Mouse (Mus musculus) adrenal gland, postnatal 4 days (tissue): ENCODE measurements around the gene Ddx31. TPM values are rescaled to one million over a fixed set of nuclear protein-coding genes. Genes with fewer than 3 reads are reported as not detected.

Source experiments
- DNase-seq, 2 experiments: peaks; one replicate each; pipeline ENCODE4 v3.0.0; 2021 to 2022; ENCODE audit warnings: low spot score in 2 of 2, mixed read lengths in 2 of 2
- long read RNA-seq, 2 experiments: library from polyadenylated mRNA; stranded (forward); transcript quantifications; one replicate each; pipeline ENCODE4 v2.0.0; 2021
- total RNA-seq, 2 experiments: library from RNA; stranded (reverse); gene quantifications; 2 replicates each; pipeline ENCODE4 v1.2.3; 2021

Gene Ddx31
- total RNA-seq: 10 to 100 TPM in 1 of 2 experiments, 1 to 10 TPM in 1; 9.4 to 10.8 TPM
- long read RNA-seq, experiment 1, partial matches to known transcripts: 3 of 10 reads
- long read RNA-seq, experiment 1, other reads (novel, unspliced or antisense): 3 of 10 reads
- long read RNA-seq, experiment 2, transcript Ddx31-201 (20 exons, 3,271 nt): major isoform, 6 of 8 reads
- long read RNA-seq, experiment 2, partial matches to known transcripts: 1 of 8 reads
- long read RNA-seq, experiment 2, other reads (novel, unspliced or antisense): 1 of 8 reads

DNA sequence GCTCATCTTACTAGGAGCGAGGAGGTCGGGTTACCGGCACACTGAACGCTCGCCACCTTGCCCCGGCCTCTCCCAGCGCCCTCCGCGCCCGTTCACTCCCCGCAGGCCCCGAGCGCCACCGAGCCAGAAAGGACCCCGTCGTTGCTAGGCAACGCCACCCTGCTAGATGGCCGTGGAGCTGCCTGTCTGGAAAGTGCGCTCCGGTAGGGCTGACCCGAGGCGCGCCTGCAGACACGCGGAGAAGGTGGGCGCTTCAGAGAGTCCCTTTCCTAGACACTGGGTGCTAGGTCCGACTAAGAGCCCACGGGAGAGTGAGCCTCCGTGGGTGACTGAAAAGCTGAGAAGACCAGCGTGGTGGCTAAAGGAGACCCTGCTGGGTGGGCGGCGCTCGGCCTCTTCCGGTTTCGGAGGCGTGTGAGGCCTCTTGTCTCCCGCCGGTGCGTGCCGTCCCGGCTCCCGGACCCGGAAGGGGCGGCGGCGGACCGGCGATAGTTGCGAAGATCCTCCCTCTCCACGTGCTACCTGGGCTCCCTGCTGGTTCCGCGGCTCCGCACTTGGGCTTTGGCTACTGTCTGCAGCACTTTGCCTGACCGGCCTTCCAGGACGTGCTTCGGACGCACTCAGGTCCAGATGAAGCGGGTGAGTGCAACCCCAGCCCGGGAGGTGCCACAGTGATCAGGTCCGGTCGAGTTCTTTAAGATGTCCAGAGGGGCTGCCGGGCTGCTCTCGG lies at the start of gene Ddx31, which contains the start of gene Gtf3c4:
TSS of gene Ddx31 (plus strand) at position 185 of the 730 bp plus-strand sequence.
TSS of gene Gtf3c4 (minus strand) at position 139 of the 730 bp plus-strand sequence.
- DNase-seq: peak; percentile 88 to 93

GRCm38 (mm10) chr2:28792931-28793610 lies 47.1 kb upstream of the Ddx31 start:
- DNase-seq: no peak

GRCm38 (mm10) chr2:28794623-28795022 lies 45.6 kb upstream of the Ddx31 start:
- DNase-seq: no peak

DNA sequence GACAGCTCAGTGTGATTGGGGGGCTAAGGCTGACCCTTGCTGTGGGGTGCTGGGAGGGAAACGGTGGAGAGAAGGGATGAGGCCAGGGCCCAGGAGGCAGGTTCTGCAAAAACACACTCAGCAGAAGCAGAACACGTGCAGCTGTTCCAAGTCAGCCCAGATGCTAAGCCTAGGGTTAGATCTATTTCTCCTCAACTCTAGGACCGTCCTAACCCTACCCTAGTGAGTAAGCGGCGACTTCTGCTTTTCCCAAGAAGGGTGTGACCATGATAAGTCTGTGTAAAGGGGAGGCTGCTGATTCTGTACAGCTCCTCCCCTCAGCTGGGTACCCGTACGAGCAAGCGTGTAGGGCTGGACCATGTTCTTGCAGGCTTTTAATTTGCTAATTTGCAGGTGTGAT lies 43.9 kb upstream of the Ddx31 start:
- DNase-seq: no peak

DNA sequence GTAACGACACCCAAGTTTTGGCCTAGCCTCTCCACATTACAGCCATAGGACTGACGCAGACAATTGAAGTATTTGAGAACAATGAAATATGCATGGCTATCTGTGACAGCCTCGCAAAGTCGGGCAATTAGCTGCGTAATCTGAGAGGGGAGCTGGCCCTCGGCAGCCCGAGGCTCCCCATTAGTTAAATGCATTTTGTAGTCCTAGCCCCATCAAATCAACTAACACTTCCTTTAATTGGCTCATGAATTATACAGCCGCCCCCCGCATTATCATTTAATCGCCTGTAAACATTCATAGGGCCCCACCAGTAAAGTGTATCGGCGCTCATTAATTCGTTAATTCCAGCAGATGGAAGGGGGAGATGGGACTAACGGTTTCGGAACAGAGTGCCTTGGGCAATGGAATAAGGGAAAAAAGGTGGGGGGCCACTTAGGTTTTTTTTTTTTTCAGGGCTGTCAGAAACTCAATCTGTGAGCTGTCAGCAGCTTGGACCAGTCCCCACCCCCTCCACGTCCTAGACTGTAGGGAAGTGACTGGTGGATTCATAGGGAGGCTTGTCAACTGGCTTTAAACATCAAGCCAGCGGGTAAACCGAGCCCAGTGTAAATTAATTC lies 42.6 kb upstream of the Ddx31 start:
- no peak for DNase-seq

DNA sequence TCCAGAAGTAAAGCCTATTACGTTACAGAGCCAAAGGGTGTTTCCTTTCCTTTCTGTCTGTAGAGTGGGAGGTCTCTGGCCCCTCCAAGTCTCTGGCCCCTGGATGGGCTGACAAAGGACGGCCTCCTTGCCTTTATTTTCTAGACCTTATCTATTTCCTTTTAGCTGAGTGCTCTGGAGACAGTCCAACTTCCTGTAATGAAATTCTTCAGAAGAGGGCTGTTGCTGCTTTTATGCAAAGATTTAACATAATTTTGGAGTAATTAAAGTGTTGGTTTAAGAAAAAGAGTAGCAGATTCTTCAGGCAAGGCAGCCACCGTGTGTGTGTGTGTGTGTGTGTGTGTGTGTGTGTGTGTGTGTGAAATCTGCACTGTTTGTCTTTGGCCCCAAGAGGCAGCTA lies 41.8 kb upstream of the Ddx31 start:
- no peak for DNase-seq

- no peak for DNase-seq
Measured at GRCm38 (mm10) chr2:28799575-28799974, 40.6 kb upstream of the Ddx31 start.

DNA sequence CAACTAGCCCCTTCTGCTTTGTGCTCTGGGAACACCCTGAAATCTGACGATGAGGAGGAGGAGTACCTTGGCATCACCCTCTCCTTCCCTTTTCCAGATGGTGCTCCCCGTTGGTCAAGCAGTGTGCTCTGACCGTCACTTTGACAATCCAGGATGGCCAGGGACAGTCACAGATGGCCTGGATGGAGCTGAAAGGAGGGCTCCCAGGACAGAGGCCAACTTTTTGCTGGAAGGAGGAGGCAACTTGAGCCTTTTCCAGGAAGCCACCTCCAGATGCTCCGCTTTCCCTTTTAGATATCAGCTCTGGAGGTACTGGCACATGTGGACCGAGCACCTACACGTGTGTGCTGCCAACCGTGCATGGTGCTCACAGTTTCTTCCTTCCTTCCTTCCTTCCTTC lies 36.8 kb upstream of the Ddx31 start:
- DNase-seq: no peak

- no peak for DNase-seq
Measured at GRCm38 (mm10) chr2:28808841-28809240, 31.4 kb upstream of the Ddx31 start.

GRCm38 (mm10) chr2:28810260-28811013 lies 29.8 kb upstream of the Ddx31 start:
- no peak for DNase-seq

- DNase-seq: no peak
Measured at GRCm38 (mm10) chr2:28818866-28819265, 21.3 kb upstream of the Ddx31 start.

DNA sequence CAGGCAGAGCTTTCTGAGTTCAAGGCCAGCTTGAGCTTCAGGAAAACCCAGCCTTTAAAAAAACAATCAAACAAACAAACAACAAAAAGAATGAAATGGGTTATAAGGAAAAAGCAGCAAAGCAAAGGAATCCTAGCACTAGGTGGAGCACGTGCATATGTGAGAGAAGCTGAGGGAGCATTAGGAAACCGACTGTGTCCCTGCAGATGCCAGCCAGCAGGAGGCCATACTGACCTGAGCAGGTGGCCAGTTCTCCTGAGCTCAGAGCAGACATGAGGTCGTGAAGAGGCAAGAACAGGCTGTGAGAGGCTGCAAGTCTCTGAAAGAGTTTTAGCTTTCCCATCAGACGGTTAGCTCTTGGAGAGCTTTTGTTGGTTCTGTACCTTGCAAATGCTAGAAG lies 10.9 kb upstream of the Ddx31 start:
- no peak for DNase-seq

- DNase-seq: no peak
Measured at GRCm38 (mm10) chr2:28836181-28836940, 3.8 kb upstream of the Ddx31 start.

DNA sequence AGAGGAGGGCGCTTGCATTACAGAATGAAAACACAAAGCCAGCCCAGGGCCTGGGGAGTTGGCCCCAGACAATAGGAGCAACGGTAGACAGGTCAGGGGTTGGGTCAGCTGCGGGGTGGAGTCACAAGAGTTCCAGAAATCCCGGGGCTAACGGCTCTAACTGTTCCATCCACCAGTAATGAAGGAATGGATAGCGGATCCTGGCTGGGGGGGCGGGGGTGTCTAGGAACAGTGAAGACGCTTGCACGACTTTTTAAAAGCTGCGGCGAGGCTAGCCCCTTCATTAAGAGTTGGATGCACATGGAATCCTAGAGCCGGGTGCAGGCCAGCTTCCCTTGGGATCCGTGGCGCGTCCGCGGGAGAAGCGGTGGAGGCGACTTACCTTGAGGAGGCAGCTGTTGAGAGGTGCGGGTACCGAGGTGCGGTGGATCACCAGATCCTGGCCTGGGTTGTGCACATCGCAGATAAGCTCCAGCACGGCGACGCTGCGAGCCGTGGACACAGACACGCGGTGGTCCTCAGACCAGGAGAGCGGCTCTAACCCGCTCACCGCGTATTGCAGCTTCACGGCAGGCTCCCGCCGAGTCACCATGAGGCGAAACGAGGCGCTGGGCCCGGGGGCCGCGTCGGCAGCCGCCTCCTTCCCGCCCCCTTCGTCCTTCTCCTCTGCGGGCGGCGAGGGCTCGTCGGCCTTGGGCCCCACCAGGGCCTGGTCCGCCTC lies 545 bp upstream of the Ddx31 start:
- DNase-seq: peak in 1 of 2 experiments; percentile 9

- no peak for DNase-seq
Measured at GRCm38 (mm10) chr2:28842042-28842441, 1.8 kb downstream of the Ddx31 start.

DNA sequence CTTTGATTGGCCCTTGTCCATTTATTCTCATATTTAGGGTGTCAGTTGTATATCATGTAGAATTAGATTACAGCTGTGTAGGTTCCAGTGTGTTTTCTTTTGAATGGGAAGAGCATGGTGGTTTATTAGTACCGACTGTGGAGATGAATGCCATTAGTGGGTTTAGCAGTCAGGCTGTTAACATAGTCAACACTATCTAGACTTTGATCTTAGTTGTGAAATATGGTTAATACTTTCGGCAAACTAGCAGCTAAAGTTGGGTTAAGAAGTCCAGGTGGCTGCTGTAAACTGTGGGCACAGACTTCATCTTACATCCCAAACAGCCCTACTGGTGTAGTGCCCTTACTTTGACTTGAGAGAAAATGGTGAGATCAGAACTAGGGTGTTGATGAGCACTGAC lies 8.7 kb downstream of the Ddx31 start:
- DNase-seq: no peak

- DNase-seq: no peak
Measured at GRCm38 (mm10) chr2:28852594-28852993, 12.4 kb downstream of the Ddx31 start.

DNA sequence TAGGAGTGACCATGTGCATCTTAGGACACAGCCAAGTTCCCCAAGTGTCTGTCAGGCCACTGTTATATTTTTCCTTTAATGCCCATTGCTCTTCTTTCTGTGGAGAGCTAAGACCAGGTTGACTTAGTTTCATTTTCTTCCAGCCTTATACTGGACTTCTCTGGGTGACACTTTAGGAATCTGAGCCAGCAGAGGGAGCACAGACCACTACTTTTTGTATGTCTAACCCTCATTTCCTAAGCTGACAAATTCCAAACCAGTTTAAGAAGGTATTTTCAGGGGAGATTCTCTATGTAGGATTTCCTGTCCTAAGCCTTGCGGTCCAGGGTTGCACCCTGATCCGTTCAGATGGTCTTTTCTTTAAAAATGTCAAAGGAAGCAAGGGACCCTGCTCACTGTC lies 15.6 kb downstream of the Ddx31 start:
- DNase-seq: no peak

DNA sequence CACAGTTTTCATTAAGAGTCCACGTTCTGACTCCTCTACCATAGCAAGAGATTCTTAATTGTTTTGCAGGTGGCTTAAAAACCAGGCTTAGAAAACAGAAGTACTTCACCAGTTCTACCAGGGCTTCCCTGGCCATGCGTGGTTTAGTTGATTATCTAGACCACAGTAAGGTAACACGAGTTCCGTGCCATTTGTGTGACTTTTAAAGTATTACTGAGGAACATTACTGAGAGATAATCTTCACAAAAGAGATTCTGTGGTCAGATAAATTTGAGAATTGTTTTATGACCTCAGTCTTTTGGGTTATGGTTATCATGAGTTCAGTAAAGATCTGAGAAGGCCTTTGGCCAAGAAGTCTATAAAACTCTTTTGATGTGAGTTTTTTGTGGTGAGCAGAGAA lies 19.1 kb downstream of the Ddx31 start:
- no peak for DNase-seq
